Mouse (Mus musculus): ENCODE results near the gene Mrvi1. TPM values are rescaled to one million over a fixed set of nuclear protein-coding genes. Genes with fewer than 3 reads are reported as not detected.
A peak's percentile ranks its signal among the peaks of the same experiment; 100 is the strongest.

The Mrvi1 gene
- polyA plus RNA-seq, 1 experiment from 2014 or later = 13.3 TPM

DNA sequence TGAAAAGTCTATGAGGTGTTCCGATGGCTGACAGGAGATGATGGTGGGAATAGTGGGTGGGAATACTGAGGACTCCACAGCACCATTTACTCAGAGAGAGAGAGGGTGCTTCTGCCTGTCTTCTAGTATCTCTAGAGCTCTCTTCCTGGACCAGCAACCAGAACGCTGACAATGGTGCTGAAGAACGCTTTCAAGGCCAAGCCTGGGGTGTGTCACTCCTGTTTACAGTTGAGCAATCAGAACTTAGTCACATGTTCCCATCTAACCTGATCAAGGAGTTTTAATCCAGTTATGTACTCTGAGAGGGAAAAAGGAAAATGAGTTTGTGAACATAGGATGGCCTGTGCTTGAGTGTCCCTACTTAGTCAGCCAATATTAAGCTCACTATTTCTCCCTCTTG is 116.2 kb downstream of the Mrvi1 start:
- H3K4me3 ChIP-seq (ENCODE audit: low read length) = no peak overlapping the region
- ATAC-seq (ENCODE audit: low FRiP score, low TSS enrichment) = no peak
- no peaks in the 10 kb centered on the region for H3K36me3 ChIP-seq (ENCODE audit: insufficient read depth, low read length)
- no peaks in the 10 kb centered on the region for H3K27me3 ChIP-seq (ENCODE audit: insufficient read depth, low read length)
- H3K27ac ChIP-seq (ENCODE audit: low read length) = no peak overlapping the region
- 83% methylated on average over 3 of the region's 3 CpGs for WGBS
- H3K4me1 ChIP-seq (ENCODE audit: insufficient read depth, low read length) = 0 out of 2 replicates have a peak, but pooled peaks cover 9% of the 10 kb centered on the region
- H3K9me3 ChIP-seq (ENCODE audit: low read length) = no peaks in the 10 kb centered on the region
- H3K4me2 ChIP-seq (replicated peaks; ENCODE audit: low read depth, low read length) = no peak overlapping the region
- H3K9ac ChIP-seq (replicated peaks; ENCODE audit: low read length) = no peak overlapping the region

DNA sequence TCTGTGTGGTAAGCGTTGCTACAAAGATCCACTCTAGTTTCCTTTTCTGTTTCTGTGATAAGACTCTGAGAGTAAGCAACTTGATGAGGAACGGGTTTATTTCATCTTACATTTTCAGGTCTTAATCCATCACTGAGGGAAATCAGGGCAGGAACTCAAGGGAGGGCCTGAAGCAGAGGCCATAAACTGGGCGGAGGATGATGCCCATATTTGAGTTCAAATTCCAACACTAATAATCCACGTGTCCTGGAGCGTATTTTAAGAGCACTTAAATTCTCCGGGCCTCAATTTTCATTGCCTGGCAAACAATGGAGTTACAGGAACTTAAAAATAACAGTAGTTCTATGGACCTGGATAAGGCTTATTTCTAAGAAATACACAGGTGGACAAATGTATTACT is 116.7 kb downstream of the Mrvi1 start:
- WGBS = 69% methylated on average over 6 of the region's 6 CpGs
- 0 out of 2 replicates have a peak, but pooled peaks cover 10% of the 10 kb centered on the region for H3K4me1 ChIP-seq (ENCODE audit: insufficient read depth, low read length)
- H3K9me3 ChIP-seq (ENCODE audit: low read length) = no peaks in the 10 kb centered on the region
- no peaks in the 10 kb centered on the region for H3K27me3 ChIP-seq (ENCODE audit: insufficient read depth, low read length)
- no peak overlapping the region for H3K9ac ChIP-seq (replicated peaks; ENCODE audit: low read length)
- H3K36me3 ChIP-seq (ENCODE audit: insufficient read depth, low read length) = no peaks in the 10 kb centered on the region
- no peak overlapping the region for H3K4me2 ChIP-seq (replicated peaks; ENCODE audit: low read depth, low read length)
- ATAC-seq (ENCODE audit: low FRiP score, low TSS enrichment) = no peak
- H3K27ac ChIP-seq (ENCODE audit: low read length) = no peak overlapping the region
- no peak overlapping the region for H3K4me3 ChIP-seq (ENCODE audit: low read length)

DNA sequence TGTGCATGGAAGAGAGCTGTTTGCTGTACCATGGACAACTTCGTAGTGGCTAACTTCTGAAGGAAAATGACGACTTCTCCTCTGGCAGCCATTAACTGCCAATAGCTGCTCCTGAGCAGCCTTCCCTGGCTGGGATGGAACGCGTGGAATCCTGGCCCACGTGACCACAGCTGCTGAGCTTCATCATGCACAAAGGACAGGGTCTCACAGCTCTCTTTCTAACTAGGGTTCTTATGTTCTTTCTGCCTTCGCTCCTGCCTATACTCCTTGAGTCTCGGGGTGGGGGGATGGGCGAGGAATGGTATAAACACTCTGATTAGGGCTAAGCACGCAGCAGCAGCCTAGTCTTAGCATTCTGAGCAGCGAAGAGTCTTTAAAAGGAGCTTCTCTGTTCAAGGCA is 117.2 kb downstream of the Mrvi1 start:
- no peak overlapping the region for H3K4me3 ChIP-seq (ENCODE audit: low read length)
- no peaks in the 10 kb centered on the region for H3K9me3 ChIP-seq (ENCODE audit: low read length)
- H3K27ac ChIP-seq (ENCODE audit: low read length) = no peak overlapping the region
- H3K4me2 ChIP-seq (replicated peaks; ENCODE audit: low read depth, low read length) = no peak overlapping the region
- 41% methylated on average over 10 of the region's 10 CpGs for WGBS
- H3K4me1 ChIP-seq (ENCODE audit: insufficient read depth, low read length) = 0 out of 2 replicates have a peak, but pooled peaks cover 14% of the 10 kb centered on the region
- H3K27me3 ChIP-seq (ENCODE audit: insufficient read depth, low read length) = no peaks in the 10 kb centered on the region
- no peaks in the 10 kb centered on the region for H3K36me3 ChIP-seq (ENCODE audit: insufficient read depth, low read length)
- H3K9ac ChIP-seq (replicated peaks; ENCODE audit: low read length) = no peak overlapping the region
- ATAC-seq (ENCODE audit: low FRiP score, low TSS enrichment) = peak; percentile 58

DNA sequence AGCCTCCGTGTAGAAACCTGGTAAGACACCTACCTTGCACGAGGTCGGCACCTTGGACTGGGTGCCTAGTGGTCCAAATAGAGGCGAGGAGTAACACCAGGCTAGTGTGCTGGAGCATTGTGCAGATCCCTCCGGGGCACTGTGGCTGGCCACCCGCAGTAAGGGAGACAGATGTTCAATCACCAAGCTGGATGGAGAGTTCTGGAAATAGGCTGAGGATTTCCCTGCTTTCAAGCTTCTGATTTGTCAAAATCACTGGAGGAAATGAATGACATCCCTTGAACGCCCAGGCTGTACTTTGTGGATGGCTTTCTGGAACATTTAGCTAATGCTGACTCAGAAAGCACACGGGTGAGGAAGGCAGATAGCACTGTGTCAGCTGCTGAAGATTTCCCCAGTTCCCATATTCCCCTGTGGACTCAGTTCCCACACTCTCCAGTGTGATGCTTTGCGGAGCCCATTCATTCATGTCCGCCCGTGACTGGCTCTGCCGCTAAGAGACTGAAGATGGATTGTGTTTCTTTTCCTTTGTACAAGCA is 119.4 kb downstream of the Mrvi1 start, which contains the start of gene Lyve1:
Gene Lyve1, minus strand, starts transcription at position 489 of the 539 bp plus-strand sequence.
- H3K4me3 ChIP-seq (ENCODE audit: low read length) = no peak within 1 kb of the TSS
- H3K9me3 ChIP-seq (ENCODE audit: low read length) = no peaks in the 10 kb centered on the region
- no peaks in the 10 kb centered on the region for H3K27me3 ChIP-seq (ENCODE audit: insufficient read depth, low read length)
- H3K4me2 ChIP-seq (replicated peaks; ENCODE audit: low read depth, low read length) = no peak within 1 kb of the TSS
- no peak within 1 kb of the TSS for H3K27ac ChIP-seq (ENCODE audit: low read length)
- 0 out of 2 replicates have a peak, but pooled peaks cover 14% of the 10 kb centered on the region for H3K4me1 ChIP-seq (ENCODE audit: insufficient read depth, low read length)
- no peaks in the 10 kb centered on the region for H3K36me3 ChIP-seq (ENCODE audit: insufficient read depth, low read length)
- WGBS = 63% methylated on average over 12 of the region's 12 CpGs
- no peak within 1 kb of the TSS for H3K9ac ChIP-seq (replicated peaks; ENCODE audit: low read length)
- no peak for ATAC-seq (ENCODE audit: low FRiP score, low TSS enrichment)

DNA sequence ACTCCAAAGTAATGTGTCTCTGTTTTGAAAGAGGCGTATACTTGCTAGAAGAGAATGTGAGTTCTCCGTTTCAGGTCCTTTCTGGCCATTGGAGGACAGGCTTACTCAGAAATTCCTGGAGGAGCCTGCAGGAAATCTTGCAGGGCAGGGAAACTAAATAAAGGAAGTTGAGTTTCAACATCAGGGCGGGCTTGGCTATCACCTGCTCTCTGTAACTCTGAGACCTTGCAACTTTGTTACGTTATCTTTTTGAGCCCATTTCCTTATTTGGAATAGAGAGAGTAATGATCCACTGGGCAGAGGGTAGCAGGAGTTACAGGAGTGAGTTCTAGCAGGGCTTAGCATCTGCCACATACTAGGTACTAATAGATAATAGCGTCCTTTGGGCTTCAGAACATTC is 122.1 kb downstream of the Mrvi1 start:
- Histone ChIP-seq H3K27ac (ENCODE audit: low read length) (peak overlapping the region; percentile 51), H3K4me2 (replicated peaks; ENCODE audit: low read depth, low read length) (no peak overlapping the region), H3K27me3 (ENCODE audit: insufficient read depth, low read length) (no peaks in the 10 kb centered on the region), H3K36me3 (ENCODE audit: insufficient read depth, low read length) (no peaks in the 10 kb centered on the region), H3K4me1 (ENCODE audit: insufficient read depth, low read length) (peaks cover 16% of the 10 kb centered on the region), H3K4me3 (ENCODE audit: low read length) (no peak overlapping the region), H3K9ac (replicated peaks; ENCODE audit: low read length) (no peak overlapping the region), H3K9me3 (ENCODE audit: low read length) (no peaks in the 10 kb centered on the region)
- no peak for ATAC-seq (ENCODE audit: low FRiP score, low TSS enrichment)
- 36% methylated on average over 5 of the region's 5 CpGs for WGBS

DNA sequence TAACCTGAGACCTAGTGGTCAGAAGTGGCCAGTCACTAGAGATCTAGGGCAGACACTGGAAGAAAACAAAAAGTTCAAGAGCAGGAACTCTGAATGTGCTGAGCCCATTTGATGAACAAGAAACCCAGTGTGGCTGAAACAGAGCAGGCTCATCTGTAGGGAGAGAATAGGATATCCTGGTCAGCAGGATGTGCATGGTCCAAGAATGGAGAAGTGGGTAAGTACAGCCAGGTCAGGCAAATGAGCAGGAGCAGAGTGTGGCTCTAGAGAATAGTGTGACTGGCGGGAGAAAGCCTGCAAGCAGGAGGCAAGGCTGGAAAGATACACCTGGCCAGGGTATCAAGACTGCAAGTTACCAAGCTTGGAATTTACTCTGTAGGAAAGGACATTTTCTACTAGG is 126.7 kb downstream of the Mrvi1 start:
- H3K36me3 ChIP-seq (ENCODE audit: insufficient read depth, low read length) = no peaks in the 10 kb centered on the region
- no peak for ATAC-seq (ENCODE audit: low FRiP score, low TSS enrichment)
- no peak overlapping the region for H3K9ac ChIP-seq (replicated peaks; ENCODE audit: low read length)
- H3K27me3 ChIP-seq (ENCODE audit: insufficient read depth, low read length) = no peaks in the 10 kb centered on the region
- H3K4me3 ChIP-seq (ENCODE audit: low read length) = no peak overlapping the region
- no peaks in the 10 kb centered on the region for H3K9me3 ChIP-seq (ENCODE audit: low read length)
- H3K4me2 ChIP-seq (replicated peaks; ENCODE audit: low read depth, low read length) = no peak overlapping the region
- peaks cover 22% of the 10 kb centered on the region for H3K4me1 ChIP-seq (ENCODE audit: insufficient read depth, low read length)
- 75% methylated on average over 1 of the region's 1 CpGs for WGBS
- H3K27ac ChIP-seq (ENCODE audit: low read length) = peak overlapping the region; percentile 48; the same call in 1 of the 2 replicates

DNA sequence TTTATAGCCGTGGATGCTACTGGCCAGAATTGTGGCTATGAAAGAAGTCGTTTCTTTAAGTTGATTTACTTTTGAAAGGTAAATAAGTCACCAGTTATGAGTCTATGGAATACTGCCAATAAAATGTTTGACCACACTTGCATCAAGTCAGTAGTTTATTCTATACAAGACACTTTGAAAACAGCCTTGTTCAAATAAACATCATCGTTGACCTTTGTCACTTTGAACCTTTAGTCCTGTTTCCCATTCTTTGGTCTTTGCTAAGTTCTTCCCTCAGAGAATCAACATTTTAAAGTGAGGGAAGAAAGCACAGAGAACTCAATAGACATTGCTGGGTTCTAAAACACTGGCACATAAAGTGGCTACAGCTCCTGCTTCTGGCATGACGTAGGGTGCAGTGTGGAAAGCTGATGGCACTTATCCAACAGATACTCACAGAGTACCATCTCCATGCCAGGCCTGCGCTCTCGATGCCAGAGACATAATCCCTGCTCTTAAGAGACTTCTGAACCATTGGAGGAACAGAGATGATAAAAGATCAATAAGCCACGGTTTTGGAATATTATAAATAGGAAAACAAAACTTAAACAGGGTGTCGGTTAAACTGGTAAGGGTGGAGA is 127.2 kb downstream of the Mrvi1 start:
- WGBS = 64% methylated on average over 8 of the region's 8 CpGs
- Histone ChIP-seq H3K27me3 (ENCODE audit: insufficient read depth, low read length) (no peaks in the 10 kb centered on the region), H3K4me3 (ENCODE audit: low read length) (no peak overlapping the region), H3K9me3 (ENCODE audit: low read length) (no peaks in the 10 kb centered on the region), H3K4me1 (ENCODE audit: insufficient read depth, low read length) (peaks cover 18% of the 10 kb centered on the region), H3K36me3 (ENCODE audit: insufficient read depth, low read length) (no peaks in the 10 kb centered on the region), H3K9ac (replicated peaks; ENCODE audit: low read length) (no peak overlapping the region), H3K27ac (ENCODE audit: low read length) (peak overlapping the region; percentile 48; the same call in 1 of the 2 replicates), H3K4me2 (replicated peaks; ENCODE audit: low read depth, low read length) (no peak overlapping the region)
- peak; percentile 58 for ATAC-seq (ENCODE audit: low FRiP score, low TSS enrichment)

DNA sequence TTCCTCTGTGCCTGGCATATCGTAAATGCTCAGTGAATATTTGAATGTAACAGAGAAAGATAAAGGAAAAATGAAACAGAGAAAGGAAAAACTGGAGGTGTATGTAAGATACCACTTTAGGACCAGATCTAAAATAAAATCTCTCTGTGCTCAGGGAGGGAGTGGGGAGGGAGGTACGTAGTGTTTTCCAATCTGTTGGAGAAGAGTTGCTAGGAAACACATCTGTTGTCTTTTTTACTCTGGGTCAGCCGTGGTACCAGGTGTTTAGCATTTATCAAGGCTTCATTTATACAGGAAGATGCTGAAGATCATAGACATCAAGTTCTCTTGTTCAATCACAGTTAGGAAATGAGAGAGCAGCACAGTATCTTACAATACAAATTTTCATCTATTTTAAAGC is 127.7 kb downstream of the Mrvi1 start:
- WGBS = 46% methylated on average over 3 of the region's 3 CpGs
- Histone ChIP-seq H3K4me2 (replicated peaks; ENCODE audit: low read depth, low read length) (no peak overlapping the region), H3K27ac (ENCODE audit: low read length) (no peak overlapping the region), H3K9ac (replicated peaks; ENCODE audit: low read length) (no peak overlapping the region), H3K4me1 (ENCODE audit: insufficient read depth, low read length) (peaks cover 18% of the 10 kb centered on the region), H3K4me3 (ENCODE audit: low read length) (no peak overlapping the region), H3K36me3 (ENCODE audit: insufficient read depth, low read length) (no peaks in the 10 kb centered on the region), H3K27me3 (ENCODE audit: insufficient read depth, low read length) (no peaks in the 10 kb centered on the region), H3K9me3 (ENCODE audit: low read length) (no peaks in the 10 kb centered on the region)
- no peak; the same call in 1 of the 2 replicates for ATAC-seq (ENCODE audit: low FRiP score, low TSS enrichment)

DNA sequence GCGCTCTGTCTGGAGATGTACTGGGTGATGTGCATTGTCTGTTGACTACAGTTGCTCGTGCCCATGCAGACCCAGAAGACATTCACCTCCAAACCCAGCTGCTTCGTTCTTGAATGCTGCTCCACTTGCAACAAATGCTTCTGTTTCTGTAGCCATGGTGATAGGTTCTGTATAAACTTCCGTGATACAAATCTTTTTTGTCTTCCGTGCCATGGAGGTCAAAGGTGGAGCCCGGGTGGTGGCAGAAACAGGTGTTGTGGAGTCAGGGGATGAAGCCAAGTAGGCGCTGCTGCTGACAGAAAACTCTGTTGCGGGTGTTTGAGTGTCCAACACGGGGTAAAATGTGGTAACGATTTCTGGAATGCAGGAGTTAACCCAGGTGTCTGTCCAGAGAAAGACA is 128.7 kb downstream of the Mrvi1 start:
- H3K4me3 ChIP-seq (ENCODE audit: low read length) = no peak overlapping the region
- 52% methylated on average over 10 of the region's 10 CpGs for WGBS
- no peak for ATAC-seq (ENCODE audit: low FRiP score, low TSS enrichment)

DNA sequence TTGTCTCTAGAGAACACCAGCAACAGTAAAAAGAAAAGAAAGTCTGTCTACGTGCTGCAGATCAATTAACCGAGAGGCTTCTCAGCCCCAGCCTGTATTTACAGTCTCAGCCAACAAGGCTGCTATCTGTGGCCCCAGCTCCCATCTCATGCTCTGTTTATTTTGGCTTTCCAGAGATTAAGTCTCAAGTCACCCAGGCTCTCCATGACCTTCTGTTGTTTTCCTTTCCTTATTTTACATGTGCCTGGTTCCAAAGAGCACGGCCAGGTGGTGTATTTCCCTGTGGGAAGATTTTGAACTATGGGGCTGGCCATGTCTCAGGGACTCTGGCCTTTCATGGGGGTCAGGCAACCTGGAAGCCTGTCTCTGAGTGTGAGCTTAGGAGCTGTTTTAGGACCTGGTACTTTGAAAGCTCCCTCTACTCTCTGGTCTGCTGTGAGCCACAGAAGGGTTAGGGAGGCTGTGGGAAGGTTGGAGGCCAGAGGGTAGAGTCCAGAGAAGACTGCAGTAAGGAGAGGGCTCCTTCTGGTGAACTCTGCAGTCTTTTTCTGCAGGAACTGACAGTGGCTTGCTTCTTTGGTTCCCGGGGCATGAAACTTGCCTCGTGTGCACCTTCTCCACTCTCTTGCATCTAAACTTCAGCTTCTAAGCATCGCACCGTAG is 130.6 kb downstream of the Mrvi1 start:
- Histone ChIP-seq H3K4me1 (ENCODE audit: insufficient read depth, low read length) (peaks cover 18% of the 10 kb centered on the region), H3K4me2 (replicated peaks; ENCODE audit: low read depth, low read length) (no peak overlapping the region), H3K36me3 (ENCODE audit: insufficient read depth, low read length) (no peaks in the 10 kb centered on the region), H3K27ac (ENCODE audit: low read length) (peak overlapping the region; percentile 17; the same call in 1 of the 2 replicates), H3K9ac (replicated peaks; ENCODE audit: low read length) (no peak overlapping the region), H3K27me3 (ENCODE audit: insufficient read depth, low read length) (no peaks in the 10 kb centered on the region), H3K4me3 (ENCODE audit: low read length) (no peak overlapping the region), H3K9me3 (ENCODE audit: low read length) (no peaks in the 10 kb centered on the region)
- WGBS = 51% methylated on average over 7 of the region's 7 CpGs
- ATAC-seq (ENCODE audit: low FRiP score, low TSS enrichment) = no peak; the same call in 1 of the 2 replicates

More for the DNA sequence above, 128.7 kb downstream of the Mrvi1 start:
- H3K27me3 ChIP-seq (ENCODE audit: insufficient read depth, low read length) = no peaks in the 10 kb centered on the region
- peaks cover 18% of the 10 kb centered on the region for H3K4me1 ChIP-seq (ENCODE audit: insufficient read depth, low read length)
- H3K27ac ChIP-seq (ENCODE audit: low read length) = no peak overlapping the region
- no peak overlapping the region for H3K9ac ChIP-seq (replicated peaks; ENCODE audit: low read length)
- H3K4me2 ChIP-seq (replicated peaks; ENCODE audit: low read depth, low read length) = no peak overlapping the region
- H3K9me3 ChIP-seq (ENCODE audit: low read length) = no peaks in the 10 kb centered on the region
- no peaks in the 10 kb centered on the region for H3K36me3 ChIP-seq (ENCODE audit: insufficient read depth, low read length)
